Mouse (Mus musculus) myocyte (in vitro differentiated cells): ENCODE data around the gene Tjp1.

Experiments
- CEBPB ChIP-seq: IDR thresholded peaks from 2 replicates; pipeline ENCODE4 v1.6.1; 2011; ENCODE audit warnings: mild to moderate bottlenecking, moderate library complexity; ENCODE audit not compliant: poor library complexity, insufficient read depth, severe bottlenecking
- MYOD1 ChIP-seq, 3 experiments: IDR thresholded peaks; one replicate each; pipeline ENCODE4 v1.6.1; 2011; ENCODE audit warnings: control low read depth in 2 of 3, low read depth in 2 of 3, mild to moderate bottlenecking in 2 of 3, moderate library complexity in 1 of 3; ENCODE audit not compliant: insufficient read length in 2 of 3, control insufficient read depth in 1 of 3
- MYOG ChIP-seq, 3 experiments: IDR thresholded peaks; one replicate each; pipeline ENCODE4 v1.6.1; 2011; ENCODE audit warnings: control low read depth in 2 of 3, low read depth in 2 of 3, mild to moderate bottlenecking in 2 of 3; ENCODE audit not compliant: insufficient read length in 2 of 3, control insufficient read depth in 1 of 3, insufficient read depth in 1 of 3
- POLR2A ChIP-seq: IDR thresholded peaks from one replicate; pipeline ENCODE4 v1.6.1; 2011; ENCODE audit warnings: low read depth, mild to moderate bottlenecking, control low read depth, moderate library complexity; ENCODE audit not compliant: insufficient read length
- SRF ChIP-seq: IDR thresholded peaks from one replicate; pipeline ENCODE4 v1.6.1; 2011; ENCODE audit warnings: low read depth; ENCODE audit not compliant: control insufficient read depth, insufficient read length
- TCF3 ChIP-seq: IDR thresholded peaks from one replicate; pipeline ENCODE4 v1.6.1; 2011; ENCODE audit warnings: low read depth, control low read depth; ENCODE audit not compliant: insufficient read length
- USF1 ChIP-seq: IDR thresholded peaks from one replicate; pipeline ENCODE4 v1.6.1; 2011; ENCODE audit warnings: low read depth, mild to moderate bottlenecking, control low read depth, moderate library complexity

DNA sequence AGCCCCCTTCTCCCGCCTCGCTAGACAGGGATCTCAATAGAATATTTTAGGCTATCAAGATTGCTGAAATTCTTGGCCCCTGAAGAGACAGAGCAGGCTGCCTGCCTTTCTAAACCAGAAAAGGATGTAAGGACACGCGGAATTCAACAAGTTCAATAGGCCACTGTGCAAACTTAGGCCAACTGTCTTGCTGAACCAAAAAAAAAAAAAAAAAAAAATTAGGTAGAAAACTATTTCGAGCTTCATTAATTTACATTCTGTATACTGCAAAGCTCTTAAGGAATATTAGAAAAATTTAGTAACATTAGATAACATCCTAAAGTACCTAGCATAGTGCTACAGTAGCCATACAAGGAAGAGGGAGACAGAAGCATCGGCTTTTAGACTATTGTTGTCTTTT is 155.8 kb downstream of the Tjp1 start:
- TF ChIP-seq MYOD1 (IDR thresholded peaks at IDR 0.05; ENCODE audit: control insufficient read depth in 1 of 3, insufficient read length in 2 of 3, low read depth in 2 of 3) (no peak), MYOG (IDR thresholded peaks at IDR 0.05; ENCODE audit: control insufficient read depth in 1 of 3, insufficient read depth in 1 of 3, insufficient read length in 2 of 3, low read depth in 2 of 3) (no peak), POLR2A (no peak), CEBPB (no peak), USF1 (no peak), TCF3 (no peak), SRF (no peak)
